Mouse (Mus musculus) testis, postnatal 14 days (tissue): ENCODE measurements around the gene Tdrd3.

Source experiments
- DNase-seq: peaks from one replicate; pipeline ENCODE4 v3.0.0; 2021; ENCODE audit warnings: low spot score

The Tdrd3 gene

DNA sequence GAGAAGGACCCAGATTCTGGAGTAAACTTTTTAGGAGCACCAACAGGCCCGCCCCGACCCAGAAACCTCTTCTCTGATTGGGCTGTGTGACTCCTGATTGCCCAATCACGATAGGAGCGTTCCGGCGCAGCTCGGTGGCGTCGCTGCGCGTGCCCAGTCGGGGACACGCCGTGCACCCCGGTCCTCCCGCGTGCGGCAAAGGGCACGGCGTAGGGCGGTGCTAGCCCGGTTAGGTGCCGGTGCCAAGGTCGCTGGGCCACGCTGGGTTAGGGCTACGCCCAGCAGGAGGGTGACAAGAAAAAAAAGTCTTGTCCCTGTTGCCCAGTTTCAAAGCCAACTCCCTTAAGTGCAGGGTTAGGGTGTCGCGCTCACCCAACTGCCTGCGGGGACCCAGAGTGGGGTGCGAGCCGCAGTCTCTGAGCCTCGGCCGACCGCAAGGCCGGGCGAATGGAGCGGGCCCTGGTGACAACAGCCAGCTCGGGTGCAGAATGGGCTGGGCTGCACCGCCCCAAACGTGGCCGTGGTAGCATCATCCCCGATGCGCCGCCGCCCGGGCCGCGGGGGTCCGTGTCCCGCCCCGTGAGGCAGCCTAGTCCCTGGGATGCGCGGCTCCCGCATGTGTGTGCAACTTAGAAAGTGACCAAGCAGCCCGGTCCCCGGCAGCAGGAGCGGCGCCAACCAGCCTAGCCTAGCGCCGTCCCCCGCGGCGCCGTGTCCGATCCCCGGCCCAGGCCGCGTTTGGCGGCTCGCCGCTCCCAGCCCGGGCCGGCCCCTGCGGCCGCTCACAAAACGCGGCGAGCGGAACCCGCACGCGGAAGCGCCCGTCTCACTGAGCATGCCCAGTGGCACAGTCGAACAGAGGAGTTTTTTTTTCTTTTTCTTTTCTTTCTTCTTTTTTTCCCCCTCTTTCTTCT, at the start of gene Tdrd3:
Gene Tdrd3, plus strand, starts transcription at position 832 of the 914 bp plus-strand sequence.
- DNase-seq = peak; percentile 95

DNA sequence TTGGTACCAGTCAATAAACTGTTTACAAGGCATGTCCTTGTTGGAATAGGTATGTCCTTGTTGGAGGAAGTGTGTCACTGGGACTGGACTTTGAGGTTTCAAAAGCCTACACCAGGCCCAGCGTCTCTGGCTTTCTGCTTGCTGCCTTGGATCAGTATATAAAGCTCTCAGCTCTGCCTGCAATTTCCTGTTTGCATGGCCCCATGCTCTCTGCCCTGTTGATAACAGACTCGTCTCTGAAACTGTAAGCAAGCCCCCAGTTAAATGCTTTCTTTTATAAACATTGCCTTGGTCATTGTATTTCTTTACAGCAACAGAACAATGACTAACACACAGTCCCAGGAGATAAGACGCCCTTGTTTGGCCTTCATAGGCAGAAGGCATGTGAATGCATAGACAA, 49.3 kb upstream of the Tdrd3 start:
- DNase-seq = no peak

DNA sequence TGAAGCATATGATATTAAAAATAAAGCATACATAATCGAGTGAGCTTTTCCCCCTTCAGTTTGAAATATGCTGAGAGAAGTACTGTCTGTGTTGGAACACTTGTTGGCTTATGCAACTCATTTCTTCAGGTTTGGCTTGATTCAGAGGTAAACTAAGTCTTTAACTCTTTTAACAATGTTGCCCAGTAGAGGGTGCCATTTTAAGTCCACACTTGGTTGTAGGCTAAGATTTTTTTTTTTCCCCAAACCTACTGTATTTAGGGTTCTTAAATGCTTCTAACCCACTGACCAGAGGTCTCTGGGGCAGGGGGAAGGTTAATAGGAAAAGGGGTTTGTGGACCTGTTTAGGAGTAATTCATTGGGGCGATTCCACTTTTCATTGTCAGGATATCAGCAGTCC, 33.4 kb upstream of the Tdrd3 start:
- no peak for DNase-seq

DNA sequence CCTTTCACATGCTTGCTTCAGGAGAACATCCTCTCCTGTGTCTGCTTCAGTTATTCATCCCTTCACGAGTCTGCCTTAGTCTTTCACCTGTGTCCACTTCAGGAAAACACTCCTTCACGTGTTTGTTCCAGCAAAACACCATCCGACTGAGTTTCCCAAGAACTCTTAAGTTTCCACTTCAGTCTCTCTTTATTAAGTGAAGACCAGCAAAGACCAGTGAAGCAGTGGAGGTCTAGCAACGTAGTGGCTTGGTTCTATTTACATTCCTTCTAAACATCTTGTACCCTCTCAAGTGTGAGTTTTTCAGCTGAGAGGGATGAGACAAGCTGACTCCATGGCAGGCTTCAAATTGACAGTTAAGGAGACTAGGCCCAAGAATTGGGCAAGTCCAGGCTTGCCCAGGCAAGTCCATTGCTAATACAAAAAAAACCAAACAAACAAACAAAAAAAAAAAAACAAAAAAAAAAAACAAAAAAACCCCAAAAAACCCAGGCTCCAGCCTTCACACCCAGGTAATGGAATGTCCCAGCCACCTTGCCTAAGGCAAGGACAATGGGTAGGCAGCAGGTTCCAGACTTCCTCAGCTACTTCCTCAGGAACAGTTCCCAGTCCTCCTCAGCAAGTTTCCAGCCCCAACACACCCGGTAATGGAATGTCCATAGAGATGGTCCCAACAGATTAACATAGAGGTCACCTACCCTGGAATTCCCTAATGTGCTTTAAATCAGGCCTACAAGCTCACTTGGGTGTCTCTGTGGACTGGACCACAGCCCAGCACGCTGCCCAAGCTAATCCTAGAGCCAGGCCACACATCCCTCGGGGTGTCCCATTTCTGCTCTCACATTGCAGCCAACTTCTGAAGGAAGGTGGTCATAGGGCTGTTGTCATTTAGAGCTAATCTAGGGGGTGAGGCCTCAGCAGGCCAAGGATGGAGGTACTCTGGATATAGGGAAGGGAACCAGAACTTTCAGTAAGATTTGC, 31.9 kb upstream of the Tdrd3 start:
- no peak for DNase-seq

DNA sequence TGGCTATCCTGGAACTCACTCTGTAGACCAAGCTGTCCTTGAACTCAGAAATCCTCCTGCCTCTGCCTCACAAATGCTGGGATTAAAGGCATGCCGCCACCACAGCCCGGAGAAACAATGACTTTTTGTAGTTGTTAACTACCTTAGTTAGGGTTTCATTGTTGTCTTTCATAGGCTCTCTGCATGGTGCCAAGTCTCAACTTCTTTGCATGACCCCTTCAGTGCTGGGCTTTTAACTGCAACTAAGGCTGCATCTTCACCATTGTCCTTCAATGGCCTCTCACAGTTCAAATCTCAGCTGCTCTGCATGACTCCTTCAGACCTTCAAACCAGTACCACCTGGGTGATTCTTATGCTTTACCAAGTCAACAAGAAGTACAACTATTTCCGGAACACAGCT, 23.3 kb upstream of the Tdrd3 start:
- DNase-seq = no peak

- DNase-seq = no peak
Measured at GRCm38 (mm10) chr14:87396643-87397042, 19.8 kb upstream of the Tdrd3 start.

GRCm38 (mm10) chr14:87415486-87415807, 992 bp upstream of the Tdrd3 start:
- no peak for DNase-seq

GRCm38 (mm10) chr14:87416755-87417690, 584 bp downstream of the Tdrd3 start:
- DNase-seq = peak; percentile 53

DNA sequence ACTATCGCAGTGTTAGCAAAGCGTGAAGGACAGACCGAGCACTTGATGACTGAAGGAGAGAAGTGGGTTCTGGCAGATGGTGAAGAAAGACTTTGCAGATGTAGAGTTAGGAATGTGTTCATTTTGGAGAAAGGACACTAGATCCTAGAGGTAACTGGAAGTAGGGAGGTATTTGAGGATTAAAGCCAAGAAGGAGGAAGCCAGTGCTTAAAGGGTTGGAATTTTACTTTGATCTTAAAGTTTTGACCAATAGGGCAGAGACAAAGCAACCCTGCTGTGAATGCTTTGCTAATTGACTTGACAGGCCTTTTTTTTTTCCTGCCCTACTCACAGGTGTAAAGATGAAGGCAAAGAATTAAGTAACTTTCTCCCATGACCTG, 1.2 kb downstream of the Tdrd3 start:
- DNase-seq = no peak

DNA sequence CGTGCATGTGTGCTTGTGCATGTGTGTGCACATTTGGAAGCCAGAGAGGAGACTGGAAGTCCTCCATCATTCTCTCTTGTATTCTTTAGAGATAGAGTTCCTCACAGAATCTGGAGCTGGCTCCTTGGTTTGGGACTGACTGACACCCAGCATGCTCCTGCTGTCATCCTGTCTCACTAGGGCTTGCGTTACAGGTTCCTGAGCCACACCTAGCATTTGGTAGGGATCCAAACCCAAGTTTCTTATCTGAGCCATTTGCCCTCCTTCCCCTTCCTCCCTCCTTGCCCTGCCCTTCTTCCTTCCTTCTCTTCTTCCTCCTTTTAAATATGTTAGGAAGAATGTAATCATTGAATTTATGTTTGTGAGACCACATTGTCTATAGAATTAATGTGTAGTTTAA, 3.3 kb downstream of the Tdrd3 start:
- no peak for DNase-seq

DNA sequence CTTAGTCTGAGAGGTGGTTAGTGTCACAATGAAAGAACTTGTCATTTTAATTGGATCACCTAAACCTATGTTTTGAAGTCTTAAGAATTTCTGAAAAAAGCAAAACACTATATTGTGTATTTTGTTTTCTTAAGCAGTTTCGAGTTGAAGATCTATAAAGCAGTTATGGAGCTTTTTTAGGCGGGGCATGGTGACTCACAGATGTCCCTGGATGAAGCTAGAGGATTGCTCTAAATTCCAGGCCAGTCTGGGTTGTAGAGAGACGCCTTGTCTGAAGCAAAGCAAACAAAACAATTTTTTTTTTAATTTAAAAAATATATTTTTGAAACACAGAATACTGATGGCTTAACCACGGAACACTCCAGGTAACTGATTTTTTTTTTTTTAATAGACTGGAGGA, 4.1 kb downstream of the Tdrd3 start:
- DNase-seq = no peak

DNA sequence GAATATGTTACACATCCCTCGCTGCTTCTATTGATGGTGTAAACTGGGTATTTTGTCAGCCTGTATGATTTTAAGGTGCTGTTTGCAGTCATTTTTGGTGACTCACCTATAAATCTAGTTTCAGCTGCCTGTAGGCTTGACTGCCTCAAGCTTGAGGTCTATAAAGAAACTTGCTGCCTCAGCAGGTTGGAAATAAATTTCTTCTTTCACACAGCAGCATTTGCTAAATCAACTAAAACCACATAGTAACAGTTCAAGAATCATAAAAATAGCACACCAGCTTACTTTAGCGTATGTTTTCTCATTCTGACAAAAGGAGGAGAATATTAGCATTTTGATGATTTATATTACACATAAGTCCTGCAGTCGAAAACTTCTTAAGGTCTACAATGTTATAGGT, 6.0 kb downstream of the Tdrd3 start:
- no peak for DNase-seq

- no peak for DNase-seq
Measured at GRCm38 (mm10) chr14:87426297-87426922, 10.0 kb downstream of the Tdrd3 start.

DNA sequence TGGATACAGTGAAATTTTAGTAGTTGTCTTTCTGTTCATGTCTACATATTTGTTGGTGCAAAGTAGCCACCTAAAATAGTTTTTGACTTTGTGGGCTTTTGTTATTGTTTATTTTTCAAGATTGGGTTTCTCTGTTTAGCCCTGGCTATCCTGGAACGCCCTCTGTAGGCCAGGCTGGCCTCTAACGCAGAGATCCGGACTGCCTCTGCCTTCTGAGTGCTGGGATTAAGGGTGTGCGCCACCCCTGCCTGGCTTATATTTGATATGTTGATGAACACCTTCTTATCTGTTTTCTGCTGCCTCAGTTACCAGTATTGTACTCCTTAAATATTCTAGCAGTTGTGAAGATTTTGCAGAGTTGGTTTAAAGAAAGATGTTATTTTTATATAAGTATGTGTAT, 10.6 kb downstream of the Tdrd3 start:
- DNase-seq = no peak

GRCm38 (mm10) chr14:87427659-87428289, 11.3 kb downstream of the Tdrd3 start:
- DNase-seq = no peak

GRCm38 (mm10) chr14:87433390-87433915, 17.0 kb downstream of the Tdrd3 start:
- no peak for DNase-seq

DNA sequence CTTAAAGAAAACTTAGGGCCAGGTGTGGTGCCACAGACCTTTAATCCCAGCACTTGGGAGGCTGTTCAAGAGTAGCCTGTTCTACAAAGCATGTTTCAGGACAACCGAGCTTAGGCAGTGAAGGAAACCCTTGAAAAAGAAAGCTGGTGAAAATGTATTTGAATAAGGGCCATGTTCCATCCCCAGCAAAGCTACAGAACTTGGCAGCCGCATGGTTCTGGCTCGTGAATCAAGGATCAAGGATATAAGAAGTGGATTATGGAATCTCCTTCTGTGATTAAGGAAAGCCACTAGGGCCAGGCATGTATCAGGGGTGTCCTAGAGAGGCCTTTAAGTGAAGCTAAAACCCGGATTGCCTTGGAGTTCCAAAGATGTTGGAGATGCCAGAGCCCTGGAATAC, 18.9 kb downstream of the Tdrd3 start:
- DNase-seq = no peak

GRCm38 (mm10) chr14:87439721-87440120, 23.3 kb downstream of the Tdrd3 start:
- DNase-seq = no peak

DNA sequence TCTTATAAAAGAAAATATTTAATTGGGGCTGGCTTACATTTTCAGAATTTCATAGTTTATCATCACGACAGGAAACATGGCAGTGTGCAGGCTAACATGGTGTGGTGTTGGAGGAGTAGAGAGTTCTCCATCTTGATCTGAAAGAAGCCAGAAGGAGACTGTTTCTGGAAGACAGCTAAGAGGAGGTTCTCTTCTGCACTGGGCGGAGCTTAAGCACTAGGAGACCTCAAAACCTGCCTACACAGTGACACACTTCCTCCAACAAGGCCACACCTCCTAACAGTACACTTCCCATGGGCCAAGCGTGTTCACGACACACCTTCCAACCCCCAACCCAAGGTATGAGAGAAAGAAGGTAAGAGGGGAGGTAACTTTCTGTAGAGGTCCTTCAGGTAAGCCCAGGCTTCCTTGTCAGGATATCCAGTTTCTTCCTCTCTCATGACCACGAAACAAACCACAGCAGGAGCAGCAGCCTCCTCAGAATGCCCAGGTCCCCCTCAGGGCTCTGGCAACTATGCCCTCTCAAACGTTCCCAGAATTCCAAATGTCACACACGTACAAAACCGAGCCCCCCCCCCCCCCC, 30.0 kb downstream of the Tdrd3 start:
- no peak for DNase-seq
